Mouse (Mus musculus) liver, embryonic 14.5 days (tissue): ENCODE results near the gene Bclaf1. TPM values are rescaled to one million over a fixed set of nuclear protein-coding genes. Genes with fewer than 3 reads are reported as not detected.

ENCODE experiments used
- ATAC-seq: fragments of 200-750 bp; cut with Nextera tagmentation; 2 replicates; pipeline ENCODE4 v1.8.0; 2017; ENCODE audit warnings: moderate number of reproducible peaks, mild to moderate bottlenecking, moderate library complexity; ENCODE audit not compliant: insufficient read depth
- DNase-seq, 3 experiments: peaks; one replicate each; pipeline ENCODE4 v3.0.0-alpha.2; 2012 to 2013; ENCODE audit warnings: low read depth in 3 of 3, low spot score in 3 of 3
- H3K27ac ChIP-seq: fragments of 300-500 bp; sonication (generic); 2 replicates; pipeline ENCODE4 v1.5.1; 2014; ENCODE audit warnings: moderate library complexity, mild to moderate bottlenecking, control low read depth, inconsistent platforms
- H3K27me3 ChIP-seq: fragments of 300-500 bp; sonication (generic); 2 replicates; pipeline ENCODE4 v1.6.1; 2014; ENCODE audit warnings: mild to moderate bottlenecking, low read length, moderate library complexity; ENCODE audit not compliant: control insufficient read depth, insufficient read depth
- H3K36me3 ChIP-seq: fragments of 300-500 bp; sonication (generic); replicated peaks from 2 replicates; pipeline ENCODE4 v1.6.1; 2014; ENCODE audit warnings: low read depth; ENCODE audit not compliant: control insufficient read depth, insufficient read depth
- H3K4me1 ChIP-seq, 2 experiments: fragments of 200-500 bp in 1 of 2; fragments of 300-500 bp in 1 of 2; sonication (generic) in 1 of 2; replicated peaks; 2 replicates each; pipeline ENCODE4 v1.6.1; 2012 to 2014; ENCODE audit warnings: antibody characterized with exemption in 1 of 2, inconsistent platforms in 1 of 2, low read length in 1 of 2; ENCODE audit not compliant: control insufficient read depth in 2 of 2, insufficient read depth in 2 of 2
- H3K4me2 ChIP-seq: fragments of 300-500 bp; sonication (generic); 2 replicates; pipeline ENCODE4 v1.6.1; 2014; ENCODE audit warnings: low read depth, mild to moderate bottlenecking, control low read depth, moderate library complexity
- H3K4me3 ChIP-seq, 2 experiments: fragments of 200-500 bp in 1 of 2; fragments of 300-500 bp in 1 of 2; sonication (generic) in 1 of 2; 2 replicates each; pipeline ENCODE4 v1.5.1; 2012 to 2014; ENCODE audit warnings: low read depth in 2 of 2, low read length in 2 of 2, mild to moderate bottlenecking in 2 of 2, control low read depth in 1 of 2, inconsistent platforms in 1 of 2, moderate library complexity in 1 of 2; ENCODE audit not compliant: insufficient read depth in 1 of 2
- H3K9ac ChIP-seq: fragments of 300-500 bp; sonication (generic); replicated peaks from 2 replicates; pipeline ENCODE4 v1.6.1; 2014; ENCODE audit warnings: mild to moderate bottlenecking, control low read depth, moderate library complexity
- H3K9me3 ChIP-seq: fragments of 300-500 bp; sonication (generic); 2 replicates; pipeline ENCODE4 v1.6.1; 2016; ENCODE audit warnings: low read length, mixed read lengths; ENCODE audit not compliant: control insufficient read depth
- CTCF ChIP-seq: IDR thresholded peaks from 2 replicates; pipeline ENCODE4 v1.5.1; 2016; ENCODE audit warnings: antibody characterized with exemption, low read depth, control low read depth
- EP300 ChIP-seq: IDR thresholded peaks from 2 replicates; pipeline ENCODE4 v1.6.1; 2016; ENCODE audit warnings: antibody characterized with exemption, low read depth
- WGBS: fragments of 180-500 bp; shearing (Covaris S2); extraction: QIAGEN DNeasy Blood & Tissue Kit; methylation state at CpG from one replicate; pipeline ENCODE4 v1.1.7; 2014; ENCODE audit not compliant: insufficient replicate concordance; 5-methylcytosine and 5-hydroxymethylcytosine counted together
- polyA plus RNA-seq, 2 experiments: library from polyadenylated mRNA; depleted of rRNA in 1 of 2; stranded (reverse) in 1 of 2; unstranded in 1 of 2; fragments of >200 nt; fragmentation: Nextera tagmentation in 1 of 2; extraction: Ambion mirVana in 1 of 2; gene quantifications; 2 replicates each; pipeline versions ENCODE4 v1.2.1 to v1.2.3; 2012 to 2014

Bclaf1 gene
- polyA plus RNA-seq, 2 experiments = 35.3 to 46.1 TPM

GRCm38 (mm10) chr10:20285994-20286836 is 26.1 kb upstream of the Bclaf1 start:
- H3K4me2 ChIP-seq = no peak overlapping the region
- ATAC-seq = no peak

GRCm38 (mm10) chr10:20287369-20287768 is 24.9 kb upstream of the Bclaf1 start:
- H3K4me1 ChIP-seq = peaks cover 0 to 9% of the 10 kb centered on the region in 2 experiments; a peak in 2 of 4 replicates
- H3K9me3 ChIP-seq = no peaks in the 10 kb centered on the region
- WGBS = 76% methylated on average over 6 of the region's 6 CpGs
- no peak overlapping the region for H3K27ac ChIP-seq
- no peaks in the 10 kb centered on the region for H3K27me3 ChIP-seq
- H3K4me2 ChIP-seq = no peak overlapping the region
- TF ChIP-seq CTCF = no peak
- no peak for TF ChIP-seq EP300
- H3K9ac ChIP-seq = no peak overlapping the region
- no peak overlapping the region for H3K4me3 ChIP-seq
- H3K36me3 ChIP-seq = no peaks in the 10 kb centered on the region
- DNase-seq = no peak
- no peak for ATAC-seq

More at GRCm38 (mm10) chr10:20285994-20286836, 26.1 kb upstream of the Bclaf1 start:
- no peak for TF ChIP-seq CTCF
- TF ChIP-seq EP300 = no peak
- Histone ChIP-seq H3K4me3 (no peak overlapping the region), H3K27me3 (no peaks in the 10 kb centered on the region), H3K9ac (no peak overlapping the region), H3K36me3 (no peaks in the 10 kb centered on the region), H3K4me1 (peaks cover 0 to 9% of the 10 kb centered on the region in 2 experiments; a peak in 2 of 4 replicates), H3K27ac (no peak overlapping the region), H3K9me3 (no peaks in the 10 kb centered on the region)
- 71% methylated on average over 15 of the region's 15 CpGs for WGBS
- no peak for DNase-seq

GRCm38 (mm10) chr10:20290467-20290883 is 21.8 kb upstream of the Bclaf1 start:
- peaks cover 0 to 5% of the 10 kb centered on the region in 2 experiments; a peak in 2 of 4 replicates for H3K4me1 ChIP-seq
- peak overlapping the region; percentile 40 for H3K9ac ChIP-seq
- DNase-seq (peak; percentile 51 to 60 (median 56)), ATAC-seq (no peak)
- no peaks in the 10 kb centered on the region for H3K9me3 ChIP-seq
- 15% methylated on average over 11 of the region's 11 CpGs for whole genome bisulfite sequencing
- TF ChIP-seq CTCF (peak; percentile 89), EP300 (no peak)
- H3K27ac ChIP-seq = no peak overlapping the region
- no peaks in the 10 kb centered on the region for H3K36me3 ChIP-seq
- no peaks in the 10 kb centered on the region for H3K27me3 ChIP-seq
- H3K4me2 ChIP-seq = peak overlapping the region; percentile 63
- peak overlapping the region; percentile 6 to 28; a peak in 2 of 4 replicates for H3K4me3 ChIP-seq

- no peaks in the 10 kb centered on the region for H3K9me3 ChIP-seq
- no peak for DNase-seq
- H3K27me3 ChIP-seq = no peaks in the 10 kb centered on the region
- 50% methylated on average over 5 of the region's 5 CpGs for WGBS
- H3K4me1 ChIP-seq = no peaks in the 10 kb centered on the region
- H3K27ac ChIP-seq = no peak overlapping the region
- no peak overlapping the region for H3K4me2 ChIP-seq
- no peak overlapping the region for H3K4me3 ChIP-seq
- no peak for ATAC-seq
- no peak overlapping the region for H3K9ac ChIP-seq
- H3K36me3 ChIP-seq = no peaks in the 10 kb centered on the region
- peak; percentile 70 for TF ChIP-seq CTCF
- TF ChIP-seq EP300 = no peak
Observed at GRCm38 (mm10) chr10:20295961-20296360, 16.3 kb upstream of the Bclaf1 start.

- Histone ChIP-seq H3K9me3 (no peaks in the 10 kb centered on the region), H3K27ac (no peak overlapping the region), H3K9ac (no peak overlapping the region), H3K4me3 (no peak overlapping the region), H3K4me1 (no peaks in the 10 kb centered on the region), H3K27me3 (no peaks in the 10 kb centered on the region), H3K36me3 (no peaks in the 10 kb centered on the region), H3K4me2 (no peak overlapping the region)
- ATAC-seq = no peak
- no peak for DNase-seq
- TF ChIP-seq CTCF (no peak), EP300 (no peak)
- 40% methylated on average over 3 of the region's 3 CpGs for WGBS
Observed at GRCm38 (mm10) chr10:20298152-20298920, 13.9 kb upstream of the Bclaf1 start.
